Mouse (Mus musculus) G1E (cell line): ENCODE measurements around the gene Trim34b.
"Not testable (repeated sequence)": the region's sequence is repeated elsewhere in the genome, so short reads cannot be mapped to it uniquely, and the experiment has no call there.

Experiments used
- CTCF ChIP-seq: IDR thresholded peaks from 2 replicates; pipeline ENCODE4 v1.5.1; 2012; ENCODE audit warnings: low read depth, low read length, inconsistent platforms, mixed read lengths
- GATA1 ChIP-seq: IDR thresholded peaks from 2 replicates; pipeline ENCODE4 v1.6.1; 2012; ENCODE audit warnings: borderline replicate concordance, low read length, inconsistent platforms, mixed read lengths

DNA sequence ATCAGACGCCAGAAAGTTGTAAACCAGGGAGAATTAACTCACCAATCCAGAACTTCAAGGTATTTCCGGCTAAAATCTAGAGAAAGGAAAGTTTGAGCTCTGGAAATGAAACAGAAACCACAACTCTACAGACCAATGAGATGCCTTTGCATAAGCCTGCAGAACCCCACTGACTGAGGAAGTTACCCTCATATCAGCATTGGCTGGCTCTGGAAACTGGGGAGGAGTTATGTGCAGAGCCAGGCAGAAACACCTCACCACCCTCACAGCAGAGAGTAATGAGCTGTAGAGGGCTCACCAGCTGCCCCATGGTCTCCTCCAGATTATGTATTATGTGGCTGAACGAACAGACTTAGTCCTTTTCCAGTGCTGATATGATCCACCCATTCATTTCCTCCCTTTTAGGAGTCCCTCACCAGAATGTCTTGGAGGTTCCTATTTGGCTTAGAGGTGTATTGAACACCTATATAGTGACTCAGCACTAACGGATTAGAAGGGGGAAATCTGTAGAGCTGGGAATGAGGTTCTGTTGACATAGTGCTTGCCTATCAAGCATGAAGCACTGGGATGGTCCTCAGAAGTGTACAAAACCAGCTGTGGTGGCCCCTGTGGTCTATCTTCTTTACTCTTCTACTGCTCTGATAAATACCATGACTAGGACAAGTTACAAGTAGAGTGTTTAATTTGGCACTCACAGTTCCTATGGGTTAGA lies 13.7 kb upstream of the Trim34b start, which contains the start of gene Trim12a:
- not testable (repeated sequence) for TF ChIP-seq CTCF, GATA1
